Mouse (Mus musculus): Measurements from ENCODE around the gene Sds.

The Sds gene

GRCm38 (mm10) chr5:120439887-120440670 lies 36.2 kb upstream of the Sds start:
- DNase-seq (ENCODE audit: low spot score in 2 of 2), result no peak

- peak; percentile 66 to 93 for DNase-seq (ENCODE audit: low spot score in 2 of 2)
Observed at GRCm38 (mm10) chr5:120440733-120441132, 35.6 kb upstream of the Sds start.

- no peak for DNase-seq (ENCODE audit: low spot score in 2 of 2)
Observed at GRCm38 (mm10) chr5:120447305-120447704, 29.0 kb upstream of the Sds start.

GRCm38 (mm10) chr5:120454756-120455337 lies 21.5 kb upstream of the Sds start:
- DNase-seq (ENCODE audit: low spot score in 2 of 2), result no peak

- DNase-seq (ENCODE audit: low spot score in 2 of 2), result no peak
Observed at GRCm38 (mm10) chr5:120456253-120456652, 20.1 kb upstream of the Sds start.

- DNase-seq (ENCODE audit: low spot score in 2 of 2), result no peak
Observed at GRCm38 (mm10) chr5:120456841-120457554, 19.3 kb upstream of the Sds start.

GRCm38 (mm10) chr5:120457628-120458027 lies 18.7 kb upstream of the Sds start:
- DNase-seq (ENCODE audit: low spot score in 2 of 2), result no peak

- DNase-seq (ENCODE audit: low spot score in 2 of 2), result no peak
Observed at GRCm38 (mm10) chr5:120459133-120459532, 17.2 kb upstream of the Sds start.

- DNase-seq (ENCODE audit: low spot score in 2 of 2), result no peak
Observed at GRCm38 (mm10) chr5:120461902-120462301, 14.4 kb upstream of the Sds start.

- no peak for DNase-seq (ENCODE audit: low spot score in 2 of 2)
Observed at GRCm38 (mm10) chr5:120464321-120464720, 12.0 kb upstream of the Sds start.

- DNase-seq (ENCODE audit: low spot score in 2 of 2), result no peak
Observed at GRCm38 (mm10) chr5:120465062-120465461, 11.3 kb upstream of the Sds start.

GRCm38 (mm10) chr5:120465860-120466259 lies 10.5 kb upstream of the Sds start:
- DNase-seq (ENCODE audit: low spot score in 2 of 2), result no peak

GRCm38 (mm10) chr5:120467026-120467425 lies 9.3 kb upstream of the Sds start:
- no peak for DNase-seq (ENCODE audit: low spot score in 2 of 2)

- DNase-seq (ENCODE audit: low spot score in 2 of 2), result no peak
Observed at GRCm38 (mm10) chr5:120468336-120468735, 8.0 kb upstream of the Sds start.

- DNase-seq (ENCODE audit: low spot score in 2 of 2), result no peak
Observed at GRCm38 (mm10) chr5:120468830-120469229, 7.5 kb upstream of the Sds start.

GRCm38 (mm10) chr5:120471538-120471937 lies 4.8 kb upstream of the Sds start:
- DNase-seq (ENCODE audit: low spot score in 2 of 2), result no peak

- DNase-seq (ENCODE audit: low spot score in 2 of 2), result no peak
Observed at GRCm38 (mm10) chr5:120472770-120473169, 3.6 kb upstream of the Sds start, which contains the start of gene Sdsl. Sdsl (minus strand) TSS chr5:120472810.

GRCm38 (mm10) chr5:120473361-120473760 lies 3.0 kb upstream of the Sds start:
- no peak for DNase-seq (ENCODE audit: low spot score in 2 of 2)

- DNase-seq (ENCODE audit: low spot score in 2 of 2), result no peak
Observed at GRCm38 (mm10) chr5:120475861-120476260, 465 bp upstream of the Sds start.

GRCm38 (mm10) chr5:120477993-120478392 lies 1.7 kb downstream of the Sds start:
- DNase-seq (ENCODE audit: low spot score in 2 of 2), result no peak

- DNase-seq (ENCODE audit: low spot score in 2 of 2), result no peak
Observed at GRCm38 (mm10) chr5:120479538-120479937, 3.2 kb downstream of the Sds start.

- no peak for DNase-seq (ENCODE audit: low spot score in 2 of 2)
Observed at GRCm38 (mm10) chr5:120481205-120481604, 4.9 kb downstream of the Sds start.

- no peak for DNase-seq (ENCODE audit: low spot score in 2 of 2)
Observed at GRCm38 (mm10) chr5:120483399-120483798, 7.1 kb downstream of the Sds start.
